Mouse (Mus musculus) liver, postnatal 0 days (tissue): ENCODE data around the gene Wrap53.

Source experiments
- CTCF ChIP-seq: sonication (generic); IDR thresholded peaks from 2 replicates; pipeline ENCODE4 v1.5.1; 2016; ENCODE audit warnings: antibody characterized with exemption, low read depth
- EP300 ChIP-seq: IDR thresholded peaks from 2 replicates; pipeline ENCODE4 v1.6.1; 2016; ENCODE audit warnings: antibody characterized with exemption, low read depth, mild to moderate bottlenecking

DNA sequence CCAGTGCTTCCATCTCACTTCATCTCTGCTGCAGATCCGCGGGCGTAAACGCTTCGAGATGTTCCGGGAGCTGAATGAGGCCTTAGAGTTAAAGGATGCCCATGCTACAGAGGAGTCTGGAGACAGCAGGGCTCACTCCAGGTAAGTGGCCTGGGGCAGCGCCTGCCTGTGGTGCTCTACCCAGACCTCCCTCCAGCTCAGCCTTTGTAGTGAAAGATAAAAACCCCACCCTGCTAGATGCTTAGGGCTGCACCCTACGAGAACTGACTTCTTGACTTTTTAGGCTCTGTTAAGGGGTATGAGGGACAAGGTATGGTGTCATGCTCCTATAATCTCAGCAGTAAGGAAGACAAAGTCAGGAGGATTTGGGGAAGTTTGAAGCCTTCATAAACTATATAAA lies 10.6 kb upstream of the Wrap53 start:
- TF ChIP-seq CTCF (no peak), EP300 (no peak)
